ENCODE assay signal across 10 mouse cellular contexts in the genomic region with DNA sequence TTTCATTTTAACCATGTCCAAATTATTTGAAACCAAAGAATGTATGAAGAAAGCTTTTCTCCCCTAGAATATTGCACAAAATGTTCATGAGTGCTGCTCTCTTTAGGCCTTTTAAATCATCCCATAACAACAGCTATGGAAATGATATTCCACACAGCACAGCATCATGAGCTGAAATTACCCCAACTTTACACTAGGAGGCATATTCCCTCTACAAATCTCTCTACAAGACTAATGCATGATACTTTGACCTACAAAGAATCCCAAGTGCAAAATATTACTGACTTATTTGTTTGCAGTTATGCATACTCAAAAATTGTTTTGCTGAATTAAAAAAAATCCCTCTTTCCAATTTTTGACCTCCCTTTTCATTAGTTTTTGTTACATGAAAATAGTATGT.
DNase-seq lines count a peak whose midpoint lies in the region; ATAC-seq and TF ChIP-seq lines count a peak whose summit lies in the region.
"Had no signal": no experiment of that assay in that cellular context is flagged by ENCODE, and none has a peak within 500 bp of the region (broad histone marks: within the 10 kb centered on the region; RNA-seq: fewer than 3 reads in every experiment).

No protein-coding gene starts in this region.

- TF ChIP-seq POLR2A in cerebellum, adult 2 months (IDR thresholded peaks at IDR 0.05; ENCODE audit: borderline replicate concordance, insufficient read depth, low read length): no peak

- H3K9me3 ChIP-seq in kidney, embryonic 15.5 days (replicated peaks): no peaks in the 10 kb centered on the region
- H3K9me3 ChIP-seq: limb, embryonic 15.5 days had no signal

- 0 out of 2 replicates have a peak, but pooled peaks have one; percentile 54 for ATAC-seq in kidney, embryonic 15.5 days (replicated peaks; ENCODE audit: low FRiP score)

- DNase-seq in cerebellum, adult 2 months: peak in 1 of 2 experiments; percentile 61
- DNase-seq in cerebellum, postnatal 4 days (ENCODE audit: low spot score in 2 of 2): no peak
- no peak for DNase-seq in kidney, adult 8-10 months
- peak; percentile 35 for DNase-seq in 416B (ENCODE audit: low read depth)
- DNase-seq in embryo, embryonic 10 days (ENCODE audit: low spot score): peak; percentile 36
- DNase-seq in spleen, postnatal 4 days (ENCODE audit: low spot score in 2 of 2): no peak
- no peak for DNase-seq in natural killer cell, adult 2 months (ENCODE audit: low spot score in 2 of 2)
- DNase-seq: gastrocnemius, postnatal 10 days had no signal

- no peaks in the 10 kb centered on the region for H3K4me1 ChIP-seq in cerebellum, adult 2 months (ENCODE audit: control insufficient read depth, insufficient read depth, low read length)
- H3K4me1 ChIP-seq in kidney, embryonic 15.5 days: no peaks in the 10 kb centered on the region
- H3K4me1 ChIP-seq: limb, embryonic 15.5 days had no signal

- H3K9ac ChIP-seq in kidney, embryonic 15.5 days: no peak overlapping the region
- H3K9ac ChIP-seq: limb, embryonic 15.5 days had no signal

- no peaks in the 10 kb centered on the region for H3K27me3 ChIP-seq in cerebellum, adult 2 months (ENCODE audit: control insufficient read depth, insufficient read depth, low read length)
- no peaks in the 10 kb centered on the region for H3K27me3 ChIP-seq in kidney, embryonic 15.5 days
- H3K27me3 ChIP-seq: limb, embryonic 15.5 days had no signal

- no peak overlapping the region for H3K4me3 ChIP-seq in cerebellum, adult 2 months (replicated peaks; ENCODE audit: insufficient read depth, low read depth, low read length)
- H3K4me3 ChIP-seq in kidney, embryonic 15.5 days (replicated peaks): no peak overlapping the region
- H3K4me3 ChIP-seq: limb, embryonic 15.5 days had no signal

- no peak overlapping the region for H3K4me2 ChIP-seq in kidney, embryonic 15.5 days
- H3K4me2 ChIP-seq: limb, embryonic 15.5 days had no signal

- no peaks in the 10 kb centered on the region for H3K36me3 ChIP-seq in kidney, embryonic 15.5 days
- H3K36me3 ChIP-seq: limb, embryonic 15.5 days had no signal

- H3K27ac ChIP-seq in cerebellum, adult 2 months (ENCODE audit: insufficient read depth, low read length): no peak overlapping the region
- no peak overlapping the region for H3K27ac ChIP-seq in kidney, embryonic 15.5 days
- H3K27ac ChIP-seq: limb, embryonic 15.5 days had no signal

- TF ChIP-seq CTCF in cerebellum, adult 2 months (IDR thresholded peaks at IDR 0.05; ENCODE audit: borderline replicate concordance, insufficient read depth, low read depth, low read length): peak; percentile 43; the same call in 1 of the 2 replicates

Comparison
In these comparisons a context has a peak if more than half of its experiments do, and no peak if none do; other contexts are left out.
1. DNase-seq: peak in 416B (single experiment) and embryo, embryonic 10 days (single experiment); none in cerebellum, postnatal 4 days (0 of 2), kidney, adult 8-10 months (0 of 2), spleen, postnatal 4 days (0 of 2) and natural killer cell, adult 2 months (0 of 2).